Mouse (Mus musculus): ENCODE measurements around the gene Zfp57.
"Not testable (repeated sequence)": the region's sequence is repeated elsewhere in the genome, so short reads cannot be mapped to it uniquely, and the experiment has no call there.

Zfp57 gene

GRCm38 (mm10) chr17:37000863-37001262 lies at the start of gene Zfp57:
TSS of gene Zfp57 (plus strand) at chr17:37001163.
- DNase-seq (ENCODE audit: low read depth, low spot score) = no peak

- no peak for DNase-seq (ENCODE audit: low read depth, low spot score)
Measured at GRCm38 (mm10) chr17:36952631-36953030, 48.3 kb upstream of the Zfp57 start.

DNA sequence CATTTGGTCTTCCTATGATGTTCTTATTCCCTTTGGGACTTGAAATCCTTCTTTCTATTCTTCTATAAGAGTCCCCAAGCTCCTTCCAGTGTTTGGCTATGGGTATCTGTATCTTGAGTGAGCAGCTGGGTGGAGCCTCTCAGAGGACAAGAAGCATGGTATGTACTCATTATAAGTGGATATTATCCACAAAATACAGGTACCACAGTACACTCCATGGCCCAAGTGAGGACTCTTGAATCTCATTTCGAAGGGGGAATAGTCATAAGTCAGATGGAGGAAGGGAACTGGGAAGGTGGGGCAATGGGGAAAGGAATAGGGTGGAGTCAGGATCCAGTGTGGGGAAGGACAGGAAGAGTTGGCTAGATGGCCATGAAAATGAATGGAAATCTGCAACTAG lies 47.9 kb upstream of the Zfp57 start:
- no peak for DNase-seq (ENCODE audit: low read depth, low spot score)

DNA sequence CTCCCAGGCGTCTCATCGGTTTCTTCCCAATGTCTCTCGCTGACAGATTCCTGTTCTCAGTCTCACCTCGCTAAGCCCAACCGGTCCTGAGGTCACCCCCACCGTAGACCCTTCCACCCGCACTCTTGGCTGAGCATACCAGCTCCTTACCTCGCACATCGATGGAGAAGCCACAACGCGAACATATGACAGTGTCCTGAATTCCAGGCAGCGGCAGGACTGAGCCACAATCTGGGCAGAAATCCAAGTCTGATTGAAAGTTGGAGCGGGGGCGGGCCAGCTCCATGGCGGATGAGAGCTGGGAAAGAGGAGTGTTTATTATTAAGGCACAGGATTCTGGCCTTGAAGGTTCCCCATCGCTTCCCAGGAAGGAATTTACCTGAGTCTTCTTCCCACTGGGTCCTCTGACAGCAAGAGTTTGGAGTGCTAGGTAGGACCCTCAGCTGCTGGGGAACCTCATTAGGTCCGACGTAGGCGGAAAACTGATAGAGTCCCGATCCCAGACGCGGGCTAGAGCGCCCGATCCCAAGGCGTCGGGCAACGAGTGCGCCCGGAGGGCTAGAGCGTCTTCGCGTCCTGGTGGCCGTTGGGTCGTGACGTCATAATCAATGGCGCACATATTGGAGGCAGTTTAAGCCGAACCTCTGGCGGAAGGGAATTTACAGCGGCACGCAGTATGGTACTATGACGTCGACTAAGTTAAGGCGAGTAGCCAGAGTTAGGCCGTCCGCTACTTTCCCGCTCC lies 42.8 kb upstream of the Zfp57 start, which contains the start of the genes Znrd1 and Znrd1as:
TSS of gene Znrd1 (minus strand) at position 561 of the 745 bp plus-strand sequence.
TSS of gene Znrd1as (plus strand) at position 594 of the 745 bp plus-strand sequence.
- DNase-seq (ENCODE audit: low read depth, low spot score) = peak; percentile 100

- DNase-seq (ENCODE audit: low read depth, low spot score) = peak; percentile 39
Measured at GRCm38 (mm10) chr17:36958884-36959283, 42.1 kb upstream of the Zfp57 start.

DNA sequence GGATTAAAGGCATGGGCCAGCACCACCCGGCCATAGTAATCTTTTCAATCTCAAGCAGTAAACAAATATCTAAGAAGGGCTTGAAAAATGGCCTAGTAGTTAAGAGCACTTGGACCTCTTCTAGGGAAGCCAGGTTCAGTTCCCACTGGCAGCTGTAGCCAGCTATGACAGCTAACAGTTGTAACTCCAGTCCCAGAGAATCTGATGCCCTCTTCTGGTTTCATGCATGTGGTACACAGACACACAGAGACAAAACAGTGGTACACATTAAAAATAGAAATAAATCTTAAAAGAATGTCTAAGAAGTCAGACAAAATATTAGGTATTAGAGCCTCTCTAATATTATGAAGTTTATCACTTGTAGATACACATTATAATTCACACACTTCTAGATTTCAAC lies 39.8 kb upstream of the Zfp57 start:
- no peak for DNase-seq (ENCODE audit: low read depth, low spot score)

DNA sequence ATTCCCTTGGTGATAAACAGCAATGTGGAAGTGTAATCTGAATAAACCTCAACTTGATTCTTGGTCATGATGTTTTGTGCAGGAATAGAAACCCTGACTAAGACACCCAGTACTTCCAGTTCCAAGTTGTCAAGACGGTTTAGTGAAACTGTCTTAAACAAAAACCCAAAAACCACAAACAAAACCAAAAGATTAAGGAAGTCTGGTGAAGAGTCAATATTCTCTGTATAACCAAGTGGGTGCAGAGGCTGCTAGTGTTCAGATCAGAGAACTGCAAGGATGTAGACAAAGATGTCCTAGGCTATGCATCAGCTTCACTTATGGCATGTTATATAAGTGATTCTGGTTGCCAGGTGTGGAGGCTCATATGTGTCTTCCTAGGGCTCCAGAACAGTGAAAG lies 34.1 kb upstream of the Zfp57 start:
- no peak for DNase-seq (ENCODE audit: low read depth, low spot score)

- DNase-seq (ENCODE audit: low read depth, low spot score) = no peak
Measured at GRCm38 (mm10) chr17:36970316-36970890, 30.6 kb upstream of the Zfp57 start.

GRCm38 (mm10) chr17:36971172-36971850 lies 29.7 kb upstream of the Zfp57 start:
- no peak for DNase-seq (ENCODE audit: low read depth, low spot score)

DNA sequence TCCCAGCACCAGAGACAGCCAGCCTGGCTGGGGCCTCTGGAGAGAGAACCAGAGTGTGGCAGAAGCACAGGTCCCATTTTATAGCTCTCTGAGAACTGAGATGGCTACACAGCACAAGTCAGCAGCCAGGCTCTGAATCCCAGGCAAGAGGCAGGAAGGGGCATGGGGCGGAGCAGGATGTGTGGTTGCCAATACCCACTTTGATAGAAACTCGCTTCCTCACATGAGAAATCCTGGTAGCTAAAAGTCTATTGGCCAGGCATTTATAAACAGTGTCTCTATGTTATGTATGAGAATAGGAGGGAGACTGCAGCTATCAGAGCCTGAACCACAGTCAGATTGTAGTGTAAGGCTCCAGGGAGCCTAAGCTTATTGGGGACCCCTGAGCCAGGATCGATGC lies 28.2 kb upstream of the Zfp57 start:
- no peak for DNase-seq (ENCODE audit: low read depth, low spot score)

GRCm38 (mm10) chr17:36973271-36973787 lies 27.6 kb upstream of the Zfp57 start:
- DNase-seq (ENCODE audit: low read depth, low spot score) = no peak

- DNase-seq (ENCODE audit: low read depth, low spot score) = peak; percentile 63
Measured at GRCm38 (mm10) chr17:36981221-36981813, 19.6 kb upstream of the Zfp57 start, which contains the start of gene 2410137M14Rik. TSS of gene 2410137M14Rik (minus strand) at chr17:36981237.

DNA sequence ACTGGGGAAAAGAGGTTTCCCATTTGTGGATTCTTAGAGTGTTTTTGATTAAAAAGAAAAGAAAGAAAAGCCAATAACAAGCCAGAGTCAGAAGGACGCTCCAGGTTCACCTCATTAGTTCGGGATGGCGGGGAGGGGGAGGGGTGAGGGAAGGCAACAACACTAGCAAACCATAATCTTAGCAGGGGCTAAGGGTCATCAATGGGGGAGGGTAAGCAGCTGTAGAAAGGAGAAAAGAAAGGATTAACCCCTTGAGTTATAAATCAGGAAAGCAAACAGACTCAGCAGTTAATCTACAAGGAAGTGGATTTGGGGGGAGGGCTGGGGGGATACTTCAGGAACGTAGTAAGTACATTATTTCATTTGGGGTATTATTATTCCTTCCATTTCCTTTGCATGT lies 19.1 kb upstream of the Zfp57 start:
- DNase-seq (ENCODE audit: low read depth, low spot score) = no peak

- DNase-seq (ENCODE audit: low read depth, low spot score) = no peak
Measured at GRCm38 (mm10) chr17:36982253-36983155, 18.5 kb upstream of the Zfp57 start.

DNA sequence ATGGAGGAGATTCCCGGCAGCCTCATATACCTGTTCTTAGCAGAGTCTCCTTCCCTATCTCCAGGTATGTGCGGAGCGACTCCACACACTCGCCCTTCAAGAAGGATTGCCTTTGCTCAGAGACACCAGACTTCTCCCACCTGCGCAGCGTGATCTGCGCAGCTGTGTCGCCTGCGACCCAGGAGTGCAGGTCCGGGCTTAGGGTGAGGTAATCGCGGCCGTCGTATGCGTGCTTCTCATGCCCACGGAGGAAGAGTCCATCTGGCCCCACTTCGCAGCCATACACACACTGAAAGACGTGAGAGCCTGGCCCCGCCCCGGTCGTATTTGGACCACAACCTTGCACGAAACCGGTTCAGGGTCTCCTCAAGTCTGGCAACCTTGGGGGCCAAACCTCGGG lies 12.5 kb upstream of the Zfp57 start:
- peak; percentile 25 for DNase-seq (ENCODE audit: low read depth, low spot score)

- DNase-seq (ENCODE audit: low read depth, low spot score) = no peak
Measured at GRCm38 (mm10) chr17:36989437-36989836, 11.5 kb upstream of the Zfp57 start, which contains the start of gene H2-M5. TSS of gene H2-M5 (minus strand) at chr17:36989537.

DNA sequence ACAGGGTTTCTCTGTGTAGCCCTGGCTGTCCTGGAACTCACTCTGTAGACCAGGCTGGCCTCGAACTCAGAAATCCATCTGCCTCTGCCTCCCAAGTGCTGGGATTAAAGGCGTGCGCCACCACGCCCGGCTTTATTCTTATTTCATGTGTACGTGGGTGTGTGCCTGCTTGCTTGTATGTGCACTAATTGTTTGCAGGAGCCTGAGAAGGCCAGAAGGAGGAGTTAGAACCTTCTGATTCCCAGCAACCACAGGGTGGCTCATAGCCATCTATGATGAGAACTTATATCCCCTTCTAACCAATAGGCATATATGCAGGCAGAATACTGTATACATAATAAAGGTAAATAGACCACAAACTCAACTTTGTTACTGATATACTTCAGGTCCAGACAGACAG lies 10.3 kb upstream of the Zfp57 start:
- not testable (repeated sequence) for DNase-seq (ENCODE audit: low read depth, low spot score)

GRCm38 (mm10) chr17:36992336-36993104 lies 8.4 kb upstream of the Zfp57 start:
- DNase-seq (ENCODE audit: low read depth, low spot score) = peak; percentile 33

- DNase-seq (ENCODE audit: low read depth, low spot score) = no peak
Measured at GRCm38 (mm10) chr17:36993770-36994325, 7.1 kb upstream of the Zfp57 start.

DNA sequence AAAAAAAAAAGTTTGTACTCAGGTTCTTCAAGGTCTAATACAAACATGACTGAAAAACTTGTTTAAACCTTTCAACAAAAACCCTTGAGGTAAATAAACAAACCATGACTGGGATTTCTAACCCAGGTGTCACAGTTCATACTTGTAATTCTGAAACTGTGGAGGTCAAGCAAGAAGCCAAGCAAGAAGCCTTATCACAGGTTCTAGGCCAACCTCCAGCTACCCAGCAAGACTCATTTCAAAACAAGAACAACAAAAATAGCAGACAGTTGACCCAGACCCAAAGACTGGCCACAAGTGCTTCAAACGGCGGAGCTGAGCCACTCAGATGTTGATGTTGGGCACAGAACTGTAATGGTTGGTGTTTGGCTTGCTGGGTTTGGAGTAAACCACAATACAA lies 6.4 kb upstream of the Zfp57 start:
- DNase-seq (ENCODE audit: low read depth, low spot score) = no peak

All from brain, adult 2 months (tissue).